Mouse (Mus musculus) CD4-positive, CD25-positive, alpha-beta regulatory T cell, adult 9 weeks (primary cell): ENCODE measurements around the gene Csnk1g1. TPM values are rescaled to one million over a fixed set of nuclear protein-coding genes. Genes with fewer than 3 reads are reported as not detected.

ENCODE experiments used
- polyA plus RNA-seq: library from polyadenylated mRNA; unstranded; fragments of 100-300 nt; shearing (Covaris generic); gene quantifications from one replicate; pipeline ENCODE4 v1.2.1, GENCODE M21; 2017

Gene Csnk1g1
- 49.7 TPM for polyA plus RNA-seq

DNA sequence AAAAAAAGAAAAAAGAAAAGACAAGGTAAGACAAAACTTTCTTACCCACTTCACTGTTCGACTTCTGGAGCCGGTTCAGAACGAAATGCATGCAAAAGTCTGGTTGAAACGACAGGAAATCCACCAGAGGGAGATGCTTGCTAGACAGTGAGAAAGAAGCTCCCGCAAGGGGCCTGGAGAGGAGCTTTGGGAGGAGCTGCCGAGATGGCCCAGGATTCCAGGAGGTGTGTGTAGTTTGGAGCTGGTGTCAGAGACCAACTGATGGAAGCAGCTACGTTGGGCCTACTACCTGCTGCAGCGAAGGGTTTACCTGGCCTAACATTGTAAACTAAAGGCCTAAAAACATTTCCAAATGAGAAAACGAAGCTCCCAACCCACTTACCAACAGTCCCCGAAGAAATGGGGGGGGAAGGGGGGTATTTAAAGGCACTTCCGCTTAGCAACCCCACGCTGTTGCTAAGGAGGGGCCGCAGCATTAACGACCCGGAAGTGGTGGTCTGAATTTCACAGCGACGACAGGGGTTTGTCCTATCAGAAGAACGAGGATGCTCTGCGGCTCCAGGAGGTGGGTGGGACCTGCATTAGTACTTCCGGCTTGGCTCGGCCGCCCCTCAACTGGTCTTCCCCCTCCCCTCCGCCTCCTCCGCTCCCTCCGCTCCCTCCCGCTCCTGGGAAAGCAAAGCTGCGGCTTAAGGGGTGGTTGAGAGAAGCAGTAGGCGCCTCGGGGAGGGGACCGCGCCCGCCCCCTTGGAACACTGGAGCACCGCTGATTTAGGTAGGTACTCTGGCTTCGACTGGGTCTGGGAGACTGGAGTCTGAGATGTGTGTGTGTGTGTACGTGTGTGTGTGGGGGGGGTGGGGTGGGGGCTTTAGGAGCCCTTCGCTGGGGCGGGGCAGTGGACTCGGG lies at the start of gene Csnk1g1, which contains the start of gene Trip4:
Csnk1g1 (plus strand) TSS at position 531 of the 907 bp plus-strand sequence.
Trip4 (minus strand) TSS at position 401 of the 907 bp plus-strand sequence.

GRCm38 (mm10) chr9:65890143-65890628 lies 18.5 kb upstream of the Csnk1g1 start, which contains the start of gene Pclaf:
Gene Pclaf, plus strand, starts transcription at chr9:65890237.

DNA sequence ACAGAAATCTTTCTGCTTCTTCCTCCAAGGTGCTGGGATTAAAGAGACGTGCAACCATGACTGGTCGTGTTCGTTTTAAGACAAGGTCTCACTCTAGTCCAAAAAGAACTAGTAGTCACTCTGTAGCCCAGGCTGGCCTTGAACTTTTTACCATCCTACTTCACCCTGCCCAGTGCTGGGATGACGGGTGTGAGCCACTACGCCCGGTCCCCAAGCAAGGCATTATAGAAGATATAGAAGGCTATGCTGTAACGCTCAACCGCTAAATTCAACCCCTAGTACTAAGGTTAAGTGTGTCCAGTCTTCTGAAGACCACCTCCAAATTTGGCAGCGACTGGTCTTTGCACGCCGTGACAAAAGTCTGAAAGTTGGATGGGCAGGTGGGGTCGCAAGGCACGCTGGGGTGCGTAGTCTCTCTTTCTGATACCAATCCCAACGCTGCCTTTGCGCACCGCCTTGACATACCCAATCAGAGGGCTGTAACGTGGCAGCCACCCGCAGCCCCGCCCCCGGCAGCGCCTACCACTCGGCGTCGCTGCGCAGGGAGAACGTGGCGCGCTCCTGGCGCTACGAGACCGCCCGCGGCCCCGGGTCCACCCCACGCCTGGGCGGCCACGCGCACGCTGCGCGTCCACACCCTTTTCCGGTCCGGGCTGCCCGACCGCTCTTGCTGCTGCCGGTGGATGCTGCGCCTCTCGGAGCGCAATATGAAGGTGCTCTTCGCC lies 151.0 kb downstream of the Csnk1g1 start, which contains the start of gene Ppib:
Ppib (plus strand) TSS at position 640 of the 725 bp plus-strand sequence.

DNA sequence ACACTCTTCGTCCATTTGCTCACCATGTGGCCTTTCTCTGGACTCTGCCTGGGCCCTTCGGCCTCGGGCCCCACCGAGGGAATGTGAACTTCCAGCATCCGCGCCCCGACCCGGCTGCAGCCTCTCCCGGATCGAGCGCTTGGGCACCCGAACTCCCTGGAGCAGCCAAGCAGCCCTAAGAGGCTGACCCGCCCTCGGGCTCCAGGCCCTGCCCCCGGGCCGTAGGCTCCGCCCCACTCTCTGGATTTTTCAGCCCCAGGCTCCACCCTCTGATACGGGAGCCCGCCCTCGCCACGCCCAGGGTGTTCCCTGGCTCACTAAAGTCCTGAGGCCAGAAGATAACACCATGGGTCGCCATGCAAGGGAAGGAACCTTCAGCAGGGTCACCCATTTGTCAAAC lies 160.9 kb downstream of the Csnk1g1 start, which contains the start of gene Snx22:
Snx22 (minus strand) TSS at position 137 of the 400 bp plus-strand sequence.

Other genes with a start within 250 kb of the Csnk1g1 start
- gene Oaz2, start 240.9 kb upstream of the Csnk1g1 start, polyA plus RNA-seq: 135 TPM
- 2.1 TPM for gene Zfp609, start 81.4 kb upstream of the Csnk1g1 start, polyA plus RNA-seq
- gene Pclaf, start 18.7 kb upstream of the Csnk1g1 start, polyA plus RNA-seq: 9.3 TPM
- gene Trip4, start 130 bp upstream of the Csnk1g1 start, polyA plus RNA-seq: 45.3 TPM
- 407 TPM for gene Ppib, start 151.3 kb downstream of the Csnk1g1 start, polyA plus RNA-seq
- 1.1 TPM for gene Snx22, start 160.8 kb downstream of the Csnk1g1 start, polyA plus RNA-seq
- 157 TPM for gene Snx1, start 217.7 kb downstream of the Csnk1g1 start, polyA plus RNA-seq
- 146 TPM for gene Ciao2a, start 217.7 kb downstream of the Csnk1g1 start, polyA plus RNA-seq
- gene Dapk2, start 249.3 kb downstream of the Csnk1g1 start, polyA plus RNA-seq: 0.33 TPM